Mouse (Mus musculus) ES-E14 (cell line): ENCODE measurements around the gene Atp6v1g3. TPM values are rescaled to one million over a fixed set of nuclear protein-coding genes. Genes with fewer than 3 reads are reported as not detected.

Experiments
- DNase-seq: peaks from one replicate; pipeline ENCODE4 v3.0.0-alpha.2; 2013; ENCODE audit warnings: low read depth, low spot score
- H3K27ac ChIP-seq: 2 replicates; pipeline ENCODE4 v1.5.1; 2012; ENCODE audit warnings: low read depth, mild to moderate bottlenecking, low read length, moderate library complexity, mixed read lengths; ENCODE audit not compliant: poor library complexity, insufficient read depth, severe bottlenecking
- H3K36me3 ChIP-seq: 2 replicates; pipeline ENCODE4 v1.6.1; 2012; ENCODE audit warnings: mild to moderate bottlenecking, low read length, moderate library complexity, mixed read lengths; ENCODE audit not compliant: control insufficient read depth, poor library complexity, insufficient read depth, severe bottlenecking
- H3K4me1 ChIP-seq, 2 experiments: fragments of 150-350 bp in 1 of 2; sonication (generic) in 1 of 2; 2 replicates each; pipeline ENCODE4 v1.6.1; 2012; ENCODE audit warnings: low read length in 2 of 2, mild to moderate bottlenecking in 1 of 2, mixed read lengths in 1 of 2; ENCODE audit not compliant: control insufficient read depth in 2 of 2, insufficient read depth in 2 of 2, poor library complexity in 1 of 2
- H3K4me3 ChIP-seq, 2 experiments: fragments of 150-350 bp in 1 of 2; sonication (generic) in 1 of 2; 2 replicates each; pipeline ENCODE4 v1.5.1; 2012; ENCODE audit warnings: low read length in 2 of 2, low read depth in 1 of 2, mild to moderate bottlenecking in 1 of 2, mixed read lengths in 1 of 2; ENCODE audit not compliant: insufficient read depth in 1 of 2, poor library complexity in 1 of 2, severe bottlenecking in 1 of 2
- H3K9ac ChIP-seq: 2 replicates; pipeline ENCODE4 v1.6.1; 2012; ENCODE audit warnings: low read depth, mild to moderate bottlenecking, low read length, mixed read lengths; ENCODE audit not compliant: poor library complexity, insufficient read depth, severe bottlenecking
- H3K9me3 ChIP-seq: fragments of 150-350 bp; sonication (generic); 2 replicates; pipeline ENCODE4 v1.6.1; 2012; ENCODE audit warnings: low read depth, mild to moderate bottlenecking, low read length; ENCODE audit not compliant: control insufficient read depth, insufficient read depth
- CHD2 ChIP-seq: IDR thresholded peaks from 2 replicates; pipeline ENCODE4 v1.6.1; 2014; ENCODE audit warnings: mild to moderate bottlenecking, low read depth, low read length, inconsistent platforms
- HCFC1 ChIP-seq: IDR thresholded peaks from 2 replicates; pipeline ENCODE4 v1.6.1; 2012; ENCODE audit warnings: low read length, inconsistent platforms, borderline replicate concordance; ENCODE audit not compliant: insufficient read depth
- MAFK ChIP-seq: IDR thresholded peaks from 2 replicates; pipeline ENCODE4 v1.6.1; 2014; ENCODE audit warnings: mild to moderate bottlenecking, low read depth, low read length, inconsistent platforms; ENCODE audit not compliant: insufficient read depth
- ZC3H11A ChIP-seq: IDR thresholded peaks from 2 replicates; pipeline ENCODE4 v1.6.1; 2012; ENCODE audit warnings: low read depth, mild to moderate bottlenecking, inconsistent platforms, low read length, borderline replicate concordance
- ZNF384 ChIP-seq: IDR thresholded peaks from 2 replicates; pipeline ENCODE4 v1.6.1; 2012; ENCODE audit warnings: low read depth, low read length, inconsistent platforms
- in situ Hi-C, 2 experiments: fragments of 600-800 bp; cut with MboI; formaldehyde crosslinking; loops; one replicate each; pipeline ENCODE4 v1.15.1; 2025; ENCODE audit warnings: low sequenced_read_pairs in 2 of 2, inconsistent platforms in 1 of 2; ENCODE audit not compliant: unreplicated experiment in 2 of 2
- total RNA-seq: library from RNA; depleted of rRNA; stranded (reverse); fragments of 300-350 nt; gene quantifications from 2 replicates; pipeline ENCODE4 v1.2.3, GENCODE M21; 2012; rRNA removed

The Atp6v1g3 gene
- total RNA-seq, 1 experiment: not detected

DNA sequence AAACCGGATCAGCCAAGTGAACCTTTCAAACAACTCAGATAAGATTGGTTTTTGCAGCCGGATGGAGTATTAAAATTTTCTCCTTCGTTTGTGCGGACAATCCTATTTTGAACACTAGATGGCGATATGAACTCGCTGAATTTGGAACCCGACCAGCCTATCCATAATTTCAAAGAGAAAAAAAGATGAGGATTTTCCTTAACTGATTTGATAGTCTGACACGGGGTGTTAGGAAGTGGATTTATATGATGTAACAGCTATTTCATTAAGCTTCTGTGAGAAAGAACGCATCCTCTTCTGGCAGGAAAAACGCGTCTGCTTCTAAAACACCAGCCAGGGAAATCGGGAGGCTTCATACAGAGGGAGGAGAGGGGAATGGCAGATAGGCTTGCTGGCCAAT lies 54.8 kb downstream of the Atp6v1g3 start:
- no peak overlapping the region for H3K4me3 ChIP-seq
- H3K9me3 ChIP-seq: no peaks in the 10 kb centered on the region
- in situ Hi-C loops: no loop called here
- no peaks in the 10 kb centered on the region for H3K4me1 ChIP-seq
- H3K9ac ChIP-seq: no peak overlapping the region
- DNase-seq: no peak
- TF ChIP-seq ZC3H11A (peak; percentile 63; the same call in 1 of the 2 replicates), CHD2 (no peak)
- no peaks in the 10 kb centered on the region for H3K36me3 ChIP-seq
- H3K27ac ChIP-seq: no peak overlapping the region

DNA sequence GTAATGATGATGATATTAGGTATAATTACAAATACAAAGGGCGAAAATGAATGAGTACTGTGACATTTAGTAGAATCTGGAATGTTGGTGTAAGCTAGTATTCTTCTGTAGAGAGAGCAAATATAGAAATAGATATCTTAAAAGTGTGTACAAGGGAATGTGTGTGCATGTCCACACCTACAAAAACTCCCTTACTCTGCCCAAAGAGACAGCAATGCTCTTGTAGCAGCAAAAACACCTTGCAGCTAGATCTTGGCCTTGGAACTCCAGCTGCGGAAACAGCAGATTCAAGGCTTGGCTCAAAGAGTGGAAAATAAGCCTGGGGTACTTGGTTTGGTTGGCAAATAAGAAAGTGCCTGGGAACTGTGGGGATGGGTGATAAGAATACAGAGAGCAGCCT lies 57.0 kb downstream of the Atp6v1g3 start:
- no peak for TF ChIP-seq CHD2
- no peak for TF ChIP-seq ZNF384
- TF ChIP-seq HCFC1: no peak
- TF ChIP-seq ZC3H11A: no peak
- TF ChIP-seq MAFK: no peak
- DNase-seq: no peak
- H3K27ac ChIP-seq: no peak overlapping the region
- H3K4me3 ChIP-seq: no peak overlapping the region
- no peak overlapping the region for H3K9ac ChIP-seq
- in situ Hi-C loops: no loop called here
- no peaks in the 10 kb centered on the region for H3K36me3 ChIP-seq
- H3K9me3 ChIP-seq: no peaks in the 10 kb centered on the region
- no peaks in the 10 kb centered on the region for H3K4me1 ChIP-seq

DNA sequence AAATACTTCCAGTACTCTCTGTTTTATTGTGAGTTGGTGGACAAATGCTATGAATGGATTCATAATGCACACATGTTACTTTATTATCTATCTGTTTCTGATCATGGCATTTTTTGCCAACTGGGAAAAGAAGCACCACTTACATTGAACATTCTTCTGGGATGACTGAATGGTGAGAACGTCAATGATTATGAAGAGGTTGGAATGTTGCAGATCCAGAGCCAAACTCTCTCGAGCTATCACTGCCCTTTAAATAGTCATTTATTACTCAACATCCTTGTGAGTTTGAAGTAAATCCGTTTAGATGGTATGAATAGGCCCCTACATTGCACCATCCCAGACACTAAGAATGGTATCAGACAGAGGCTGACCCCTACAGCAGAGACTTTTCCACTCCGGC lies 58.1 kb downstream of the Atp6v1g3 start:
- no peak overlapping the region for H3K4me3 ChIP-seq
- H3K27ac ChIP-seq: no peak overlapping the region
- DNase-seq: no peak
- in situ Hi-C loops: no loop called here
- no peaks in the 10 kb centered on the region for H3K9me3 ChIP-seq
- no peak overlapping the region for H3K9ac ChIP-seq
- H3K36me3 ChIP-seq: no peaks in the 10 kb centered on the region
- no peaks in the 10 kb centered on the region for H3K4me1 ChIP-seq
- no peak for TF ChIP-seq HCFC1
- TF ChIP-seq ZNF384: no peak
- TF ChIP-seq ZC3H11A: no peak
- TF ChIP-seq CHD2: no peak
- no peak for TF ChIP-seq MAFK

DNA sequence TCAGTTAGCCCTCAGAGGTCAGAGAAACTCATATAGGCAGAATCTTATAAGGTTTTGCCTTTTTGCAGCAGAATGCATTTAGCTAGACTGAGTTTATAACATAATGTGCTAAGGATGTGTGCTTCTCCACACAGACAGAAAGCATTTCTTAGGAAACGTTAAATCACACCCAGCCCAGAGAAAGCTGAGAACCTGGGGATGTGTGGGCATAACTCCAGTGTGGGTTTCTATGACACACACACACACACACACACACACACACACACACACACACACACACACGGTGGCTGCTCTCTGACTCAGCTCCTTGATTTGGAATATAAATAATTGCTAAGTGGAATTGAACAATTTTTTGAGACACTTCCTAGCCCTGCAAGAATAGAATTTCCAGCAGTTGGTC lies 61.2 kb downstream of the Atp6v1g3 start:
- in situ Hi-C loops: no loop called here
- no peaks in the 10 kb centered on the region for H3K4me1 ChIP-seq
- H3K9me3 ChIP-seq: no peaks in the 10 kb centered on the region
- H3K27ac ChIP-seq: no peak overlapping the region
- H3K9ac ChIP-seq: no peak overlapping the region
- no peak for TF ChIP-seq CHD2
- no peak for TF ChIP-seq ZC3H11A
- TF ChIP-seq ZNF384: no peak
- TF ChIP-seq MAFK: no peak
- TF ChIP-seq HCFC1: no peak
- H3K4me3 ChIP-seq: no peak overlapping the region
- DNase-seq: no peak
- H3K36me3 ChIP-seq: no peaks in the 10 kb centered on the region

DNA sequence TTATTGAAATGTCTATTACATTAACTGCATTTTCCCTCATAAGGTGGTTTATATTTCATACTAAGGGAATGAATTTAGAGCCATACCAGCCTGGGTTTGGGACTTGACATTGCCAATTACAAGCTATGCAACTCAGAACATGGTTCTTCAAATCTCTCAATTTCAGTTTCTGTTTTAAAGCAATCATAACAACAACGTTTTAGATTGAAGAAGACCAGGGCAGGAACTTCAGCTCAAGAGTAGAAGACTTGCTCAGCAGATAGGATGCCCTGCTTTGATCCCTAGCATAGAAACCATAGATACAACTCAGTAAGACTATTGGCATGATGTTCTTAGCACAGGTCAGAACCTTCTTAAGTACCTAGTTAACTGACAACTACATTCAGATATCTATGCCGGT lies 63.9 kb downstream of the Atp6v1g3 start:
- in situ Hi-C loops: no loop called here
- no peak for DNase-seq

More for the DNA sequence above, 63.9 kb downstream of the Atp6v1g3 start:
- H3K27ac ChIP-seq: no peak overlapping the region
- no peaks in the 10 kb centered on the region for H3K36me3 ChIP-seq
- no peaks in the 10 kb centered on the region for H3K9me3 ChIP-seq
- no peak overlapping the region for H3K9ac ChIP-seq
- no peak for TF ChIP-seq ZNF384
- no peak for TF ChIP-seq ZC3H11A
- no peak for TF ChIP-seq MAFK
- no peak for TF ChIP-seq HCFC1
- no peak for TF ChIP-seq CHD2
- H3K4me1 ChIP-seq: no peaks in the 10 kb centered on the region
- H3K4me3 ChIP-seq: no peak overlapping the region

Other genes with a start within 250 kb of the Atp6v1g3 start
- 0.49 TPM in 1 of 2 replicates, not detected in the other for gene Ptprc, start 98.0 kb upstream of the Atp6v1g3 start, total RNA-seq